Comparison of ENCODE assay signal across 8 mouse cellular contexts in the genomic region with DNA sequence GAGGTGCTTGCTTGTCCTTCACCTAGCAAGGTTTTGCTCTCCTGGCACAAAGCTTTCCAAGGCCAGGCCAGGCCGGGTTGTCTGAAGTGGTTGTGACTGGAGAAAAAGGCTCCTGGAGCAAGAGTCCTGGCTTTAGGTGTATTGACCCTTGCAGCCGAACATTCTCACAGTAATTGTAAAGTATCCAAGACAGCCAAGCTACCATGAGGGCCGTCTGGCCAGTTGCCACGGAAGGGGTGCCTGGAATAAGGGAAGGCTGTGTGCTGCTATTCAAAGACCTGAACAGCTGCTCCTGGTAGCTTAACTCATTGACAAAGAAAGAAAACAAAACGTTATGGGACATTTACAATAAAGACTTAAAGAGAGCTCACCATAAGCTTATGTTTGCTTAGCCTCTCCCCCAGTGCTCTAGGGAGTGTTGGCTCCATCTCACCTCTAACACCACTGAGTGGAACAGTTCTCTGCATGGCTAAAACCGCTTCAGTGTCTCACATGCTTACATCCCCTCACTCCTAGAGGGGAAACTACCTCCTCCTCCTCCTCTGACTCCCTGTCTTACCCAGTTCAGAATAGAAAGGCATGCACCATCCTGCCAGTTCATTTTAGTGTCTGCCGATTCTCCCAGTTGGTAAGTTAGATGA. TPM values are rescaled to one million over a fixed set of nuclear protein-coding genes. Genes with fewer than 3 reads are reported as not detected.
DNase-seq lines count a peak whose midpoint lies in the region; ATAC-seq and TF ChIP-seq lines count a peak whose summit lies in the region.

No protein-coding gene starts in this region.

- no peak overlapping the region for H3K4me2 ChIP-seq in lung, embryonic 14.5 days
- H3K4me2 ChIP-seq in lung, postnatal 0 days (replicated peaks; ENCODE audit: low read depth, low read length): no peak overlapping the region
- H3K4me2 ChIP-seq in forebrain, embryonic 16.5 days (ENCODE audit: low read length): no peak overlapping the region
- H3K4me2 ChIP-seq in midbrain, embryonic 16.5 days (ENCODE audit: low read length): no peak overlapping the region

- peak overlapping the region; percentile 79 for H3K27ac ChIP-seq in heart, adult 2 months
- no peak overlapping the region; the same call in 1 of the 2 replicates for H3K27ac ChIP-seq in lung, embryonic 14.5 days (ENCODE audit: low read depth)
- no peak overlapping the region for H3K27ac ChIP-seq in lung, postnatal 0 days (ENCODE audit: low read length)
- 0 out of 2 replicates have a peak overlapping the region, but pooled peaks have one; percentile 19 for H3K27ac ChIP-seq in forebrain, embryonic 16.5 days (ENCODE audit: low read length)
- no peak overlapping the region for H3K27ac ChIP-seq in midbrain, embryonic 16.5 days (ENCODE audit: low read length)

- peaks cover 1% of the 10 kb centered on the region for H3K79me2 ChIP-seq in heart, adult 2 months (replicated peaks; ENCODE audit: control insufficient read depth, insufficient read depth, low read length)

- DNase-seq in heart, adult 2 months: peak in 1 of 2 experiments; percentile 19
- no peak for DNase-seq in heart, adult 18-20 months
- peak; percentile 64 for DNase-seq in lung, embryonic 14.5 days
- DNase-seq in lung, postnatal 0 days (ENCODE audit: low spot score): no peak
- no peak for DNase-seq in spleen, postnatal 36 days (ENCODE audit: low spot score in 2 of 2)

- no peak for TF ChIP-seq EP300 in heart, adult 2 months (IDR thresholded peaks at IDR 0.05; ENCODE audit: insufficient read depth, low read depth, low read length)
- no peak for TF ChIP-seq EP300 in lung, postnatal 0 days (IDR thresholded peaks at IDR 0.05)

- 45% methylated on average over 7 of the region's 7 CpGs for WGBS in heart, adult 2 months
- WGBS in lung, embryonic 14.5 days: 47% methylated on average over 7 of the region's 7 CpGs
- 47% methylated on average over 7 of the region's 7 CpGs for WGBS in lung, postnatal 0 days
- 25% methylated on average over 7 of the region's 7 CpGs for WGBS in forebrain, embryonic 16.5 days
- 37% methylated on average over 7 of the region's 7 CpGs for WGBS in midbrain, embryonic 16.5 days

- no peak for TF ChIP-seq CTCF in heart, adult 2 months (IDR thresholded peaks at IDR 0.05)
- no peak for TF ChIP-seq CTCF in lung, embryonic 14.5 days (IDR thresholded peaks at IDR 0.05; ENCODE audit: low read depth)
- TF ChIP-seq CTCF in lung, postnatal 0 days (IDR thresholded peaks at IDR 0.05): no peak

- no peak overlapping the region for H3K9ac ChIP-seq in heart, adult 2 months (ENCODE audit: low read depth, low read length)
- no peak overlapping the region for H3K9ac ChIP-seq in lung, embryonic 14.5 days
- H3K9ac ChIP-seq in lung, postnatal 0 days (replicated peaks; ENCODE audit: low read depth): no peak overlapping the region
- no peak overlapping the region for H3K9ac ChIP-seq in forebrain, embryonic 16.5 days (replicated peaks; ENCODE audit: low read depth, low read length)
- no peak overlapping the region for H3K9ac ChIP-seq in midbrain, embryonic 16.5 days (ENCODE audit: low read depth, low read length)

- H3K36me3 ChIP-seq in heart, adult 2 months (ENCODE audit: control insufficient read depth, insufficient read depth, low read length): peaks cover 29% of the 10 kb centered on the region
- no peaks in the 10 kb centered on the region; the same call in 1 of the 2 replicates for H3K36me3 ChIP-seq in lung, embryonic 14.5 days (ENCODE audit: insufficient read depth)
- H3K36me3 ChIP-seq in lung, postnatal 0 days (ENCODE audit: insufficient read depth, low read length): no peaks in the 10 kb centered on the region
- peaks cover 5% of the 10 kb centered on the region; the same call in 1 of the 2 replicates for H3K36me3 ChIP-seq in forebrain, embryonic 16.5 days (ENCODE audit: control insufficient read depth, insufficient read depth)
- peaks cover 12% of the 10 kb centered on the region for H3K36me3 ChIP-seq in midbrain, embryonic 16.5 days (ENCODE audit: control insufficient read depth, insufficient read depth, low read length)

- no peak overlapping the region for H3K4me3 ChIP-seq in heart, adult 2 months
- H3K4me3 ChIP-seq in lung, embryonic 14.5 days (ENCODE audit: low read depth, low read length): no peak overlapping the region
- H3K4me3 ChIP-seq in lung, postnatal 0 days (ENCODE audit: low read depth, low read length): no peak overlapping the region
- no peak overlapping the region for H3K4me3 ChIP-seq in forebrain, embryonic 16.5 days (replicated peaks; ENCODE audit: low read length)
- H3K4me3 ChIP-seq in midbrain, embryonic 16.5 days (ENCODE audit: low read depth, low read length): no peak overlapping the region

- TF ChIP-seq POLR2A in heart, adult 2 months (IDR thresholded peaks at IDR 0.05; ENCODE audit: insufficient read depth, low read depth, low read length): no peak

- no peaks in the 10 kb centered on the region; the same call in 1 of the 2 replicates for H3K9me3 ChIP-seq in lung, embryonic 14.5 days (ENCODE audit: low read depth, low read length)
- 0 out of 2 replicates have a peak, but pooled peaks cover 6% of the 10 kb centered on the region for H3K9me3 ChIP-seq in lung, postnatal 0 days (ENCODE audit: low read length)
- peaks cover 2% of the 10 kb centered on the region; the same call in 1 of the 2 replicates for H3K9me3 ChIP-seq in forebrain, embryonic 16.5 days (ENCODE audit: control insufficient read depth, low read length)
- no peaks in the 10 kb centered on the region for H3K9me3 ChIP-seq in midbrain, embryonic 16.5 days (replicated peaks; ENCODE audit: control insufficient read depth, low read length, poor library complexity, severe bottlenecking)

- H3K27me3 ChIP-seq in heart, adult 2 months (ENCODE audit: control insufficient read depth, insufficient read depth, low read length): no peaks in the 10 kb centered on the region
- H3K27me3 ChIP-seq in lung, embryonic 14.5 days (ENCODE audit: insufficient read depth, low read length): no peaks in the 10 kb centered on the region
- no peaks in the 10 kb centered on the region for H3K27me3 ChIP-seq in lung, postnatal 0 days (replicated peaks; ENCODE audit: insufficient read depth, low read length)
- H3K27me3 ChIP-seq in forebrain, embryonic 16.5 days (replicated peaks; ENCODE audit: control insufficient read depth, insufficient read depth, low read length): no peaks in the 10 kb centered on the region
- no peaks in the 10 kb centered on the region for H3K27me3 ChIP-seq in midbrain, embryonic 16.5 days (ENCODE audit: control insufficient read depth, insufficient read depth, low read depth, low read length)

- peak; percentile 41; the same call in 1 of the 2 replicates for ATAC-seq in lung, embryonic 14.5 days (ENCODE audit: insufficient read depth)
- ATAC-seq in lung, postnatal 0 days: no peak
- peak; percentile 72; the same call in 1 of the 2 replicates for ATAC-seq in forebrain, embryonic 16.5 days
- peak; percentile 40; the same call in 1 of the 2 replicates for ATAC-seq in midbrain, embryonic 16.5 days
- ATAC-seq in monocyte, adult 5-6 weeks (replicated peaks; ENCODE audit: insufficient number of reproducible peaks, low FRiP score, low TSS enrichment, poor library complexity, severe bottlenecking): no peak

- H3K4me1 ChIP-seq in heart, adult 2 months (ENCODE audit: control insufficient read depth, insufficient read depth, low read length): peaks cover 12% of the 10 kb centered on the region
- 0 out of 2 replicates have a peak, but pooled peaks cover 2% of the 10 kb centered on the region for H3K4me1 ChIP-seq in lung, embryonic 14.5 days (ENCODE audit: insufficient read depth)
- H3K4me1 ChIP-seq in lung, postnatal 0 days (ENCODE audit: insufficient read depth, low read depth, low read length): 0 out of 2 replicates have a peak, but pooled peaks cover 3% of the 10 kb centered on the region
- H3K4me1 ChIP-seq in forebrain, embryonic 16.5 days (replicated peaks; ENCODE audit: control insufficient read depth, insufficient read depth, low read length): peaks cover 56% of the 10 kb centered on the region
- H3K4me1 ChIP-seq in midbrain, embryonic 16.5 days (ENCODE audit: control insufficient read depth, insufficient read depth, low read length): peaks cover 39% of the 10 kb centered on the region

- intact Hi-C loops in heart, adult 2 months (cut with DNase I): no loop called here

RNA-seq across cellular contexts. Expression of gene Fsd1l, which starts 6.1 kb away (rescaled TPM):
- 10 to 100 TPM; 48.7 to 48.9 TPM for total RNA-seq in heart, adult 2 months (2021)
- 5.8 and 15.8 TPM in 2 replicates for polyA plus RNA-seq in heart, adult 2 months (2012; rRNA removed)
- 10 to 100 TPM; 53.2 to 53.4 TPM for total RNA-seq in heart, adult 18-20 months (2021)
- 7.4 and 8.1 TPM in 2 replicates for polyA plus RNA-seq in lung, embryonic 14.5 days (2014; fragmentation: Nextera tagmentation; extraction: Ambion mirVana)
- 7.9 and 9.4 TPM in 2 replicates for polyA plus RNA-seq in lung, postnatal 0 days (2015; fragmentation: Nextera tagmentation; extraction: Ambion mirVana)
- polyA plus RNA-seq in forebrain, embryonic 16.5 days (2015; fragmentation: Nextera tagmentation; extraction: Ambion mirVana): 43.8 and 51.8 TPM in 2 replicates
- polyA plus RNA-seq in midbrain, embryonic 16.5 days (2015; fragmentation: Nextera tagmentation; extraction: Ambion mirVana): 35.9 and 39.8 TPM in 2 replicates
- 0.19 to 2.6 TPM (median 1.7 TPM) in 3 replicates for total RNA-seq in monocyte, adult 5-6 weeks (2017)

Comparison
In these comparisons a context has a peak if more than half of its experiments do, and no peak if none do; other contexts are left out.
1. ATAC-seq: peak in lung, embryonic 14.5 days (single experiment), forebrain, embryonic 16.5 days (single experiment) and midbrain, embryonic 16.5 days (single experiment); none in lung, postnatal 0 days (single experiment) and monocyte, adult 5-6 weeks (single experiment).
2. H3K27ac ChIP-seq: peak in heart, adult 2 months (single experiment) and forebrain, embryonic 16.5 days (single experiment); none in lung, embryonic 14.5 days (single experiment), lung, postnatal 0 days (single experiment) and midbrain, embryonic 16.5 days (single experiment).